Mouse (Mus musculus) inflammation-experienced regulatory T-cells, adult 16 weeks (primary cell): ENCODE results near the gene Erp44. TPM values are rescaled to one million over a fixed set of nuclear protein-coding genes. Genes with fewer than 3 reads are reported as not detected.

Experiments
- polyA plus RNA-seq: library from polyadenylated mRNA; unstranded; fragments of 100-300 nt; shearing (Covaris generic); gene quantifications from one replicate; pipeline ENCODE4 v1.2.1, GENCODE M21; 2017

The Erp44 gene
- polyA plus RNA-seq, result 117 TPM

GRCm38 (mm10) chr4:48279498-48280134 lies at the start of gene Erp44, which contains the start of gene Invs:
TSS of gene Erp44 (minus strand) at chr4:48279558.
TSS of gene Invs (plus strand) at chr4:48279760.

Other genes starting within 250 kb of the Erp44 start
- 3.4 TPM for gene Nr4a3, start 234.4 kb downstream of the Erp44 start, polyA plus RNA-seq
- gene Stx17, start 154.6 kb downstream of the Erp44 start, polyA plus RNA-seq, result 22.1 TPM
- 30.8 TPM for gene Invs, start 202 bp upstream of the Erp44 start, polyA plus RNA-seq
- gene Tex10, start 193.9 kb upstream of the Erp44 start, polyA plus RNA-seq, result 90.7 TPM